Mouse (Mus musculus) WW6 (cell line): Measurements from ENCODE around the gene Recql5.

Source experiments
- DNase-seq: peaks from one replicate; pipeline ENCODE4 v3.0.0-alpha.2; 2013; ENCODE audit warnings: low read depth, low spot score

Gene Recql5

DNA sequence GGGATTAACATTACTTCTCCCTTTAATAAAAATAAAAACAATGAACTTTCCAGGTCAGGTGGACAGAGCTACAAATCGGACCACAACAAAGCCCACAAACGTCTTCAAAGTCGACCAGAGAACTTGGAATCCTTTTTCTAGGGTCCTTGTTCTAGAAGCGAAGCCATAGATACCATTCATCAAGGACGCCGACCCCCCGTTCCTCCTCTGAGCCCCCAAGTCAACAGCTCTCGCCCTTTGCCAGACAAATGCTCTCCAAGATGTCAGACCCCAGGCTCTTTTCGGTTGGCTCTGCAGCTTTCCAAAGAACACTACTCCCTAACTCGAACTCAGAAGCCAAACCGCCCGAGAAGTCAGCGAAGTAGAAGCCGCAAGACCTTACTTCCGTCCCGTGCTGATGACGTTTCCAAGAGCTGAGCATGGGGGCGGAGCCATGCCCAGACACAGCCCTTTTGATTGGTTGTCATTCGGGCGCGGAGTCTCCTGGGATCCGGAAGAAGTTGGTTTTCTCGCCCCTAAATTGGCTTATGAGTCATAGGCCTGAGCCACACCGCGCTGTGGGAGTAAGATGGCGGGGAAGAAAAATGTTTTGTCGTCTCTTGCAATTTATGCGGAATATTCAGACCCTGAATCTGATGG lies at the start of gene Recql5, which contains the start of gene Sap30bp:
TSS of gene Recql5 (minus strand) at position 370 of the 639 bp plus-strand sequence.
TSS of gene Sap30bp (plus strand) at position 175 of the 639 bp plus-strand sequence.
- DNase-seq = peak; percentile 99

DNA sequence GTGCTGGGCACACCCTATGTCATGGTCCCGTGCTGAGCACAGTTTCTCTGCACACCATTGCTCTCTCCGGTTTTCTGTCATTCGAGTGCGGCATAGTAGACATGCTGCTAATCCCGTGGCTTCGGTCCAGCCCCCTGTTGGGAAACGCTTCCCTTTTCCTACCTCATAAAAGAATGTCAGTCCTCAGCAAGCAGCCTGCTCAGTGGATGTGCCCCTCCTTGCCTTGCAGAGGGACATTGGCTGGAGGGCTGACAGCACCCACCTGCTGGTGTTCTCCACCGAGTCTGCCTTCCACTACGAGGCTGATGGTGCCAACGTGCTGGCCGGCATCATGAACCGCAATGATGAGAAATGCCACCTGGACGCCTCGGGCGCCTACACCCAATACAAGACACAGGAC lies 49.2 kb upstream of the Recql5 start:
- no peak for DNase-seq

DNA sequence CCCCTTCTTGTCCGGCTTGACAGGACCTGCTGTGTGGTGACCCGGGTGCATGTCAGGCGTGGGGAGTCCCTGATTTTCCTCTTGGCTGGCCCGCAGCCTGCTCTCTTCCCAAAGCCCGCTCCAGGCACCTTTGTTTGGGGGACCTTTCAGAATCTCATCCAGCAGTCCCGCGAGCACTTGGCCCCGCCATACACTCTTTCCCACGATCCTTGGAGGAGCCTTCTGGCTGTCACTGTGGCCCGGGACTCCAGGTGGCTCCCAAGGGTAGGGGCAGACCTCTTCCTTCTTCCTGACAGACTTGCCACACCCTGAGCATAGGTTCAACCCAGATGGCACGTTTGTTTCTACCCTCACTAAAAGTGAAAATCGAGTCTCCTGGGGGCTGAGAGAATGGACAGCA lies 42.3 kb upstream of the Recql5 start:
- no peak for DNase-seq

DNA sequence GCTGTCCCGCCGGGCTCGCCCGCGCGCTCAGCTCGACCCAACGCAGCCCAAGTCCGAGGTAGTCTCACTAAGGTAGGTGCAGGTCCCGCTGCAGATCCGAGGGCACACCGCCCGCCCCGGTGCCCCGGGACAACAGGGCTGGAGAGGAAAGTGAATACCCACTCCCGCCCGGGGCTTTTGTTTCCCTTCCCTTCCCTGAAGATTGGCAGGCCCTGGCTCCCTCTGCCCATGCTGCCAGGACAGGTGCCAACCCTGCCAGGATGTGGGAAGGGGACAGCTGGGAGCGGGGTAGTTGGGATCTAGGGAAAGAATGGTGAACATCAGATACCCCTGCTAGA lies 41.8 kb upstream of the Recql5 start:
- DNase-seq = no peak

DNA sequence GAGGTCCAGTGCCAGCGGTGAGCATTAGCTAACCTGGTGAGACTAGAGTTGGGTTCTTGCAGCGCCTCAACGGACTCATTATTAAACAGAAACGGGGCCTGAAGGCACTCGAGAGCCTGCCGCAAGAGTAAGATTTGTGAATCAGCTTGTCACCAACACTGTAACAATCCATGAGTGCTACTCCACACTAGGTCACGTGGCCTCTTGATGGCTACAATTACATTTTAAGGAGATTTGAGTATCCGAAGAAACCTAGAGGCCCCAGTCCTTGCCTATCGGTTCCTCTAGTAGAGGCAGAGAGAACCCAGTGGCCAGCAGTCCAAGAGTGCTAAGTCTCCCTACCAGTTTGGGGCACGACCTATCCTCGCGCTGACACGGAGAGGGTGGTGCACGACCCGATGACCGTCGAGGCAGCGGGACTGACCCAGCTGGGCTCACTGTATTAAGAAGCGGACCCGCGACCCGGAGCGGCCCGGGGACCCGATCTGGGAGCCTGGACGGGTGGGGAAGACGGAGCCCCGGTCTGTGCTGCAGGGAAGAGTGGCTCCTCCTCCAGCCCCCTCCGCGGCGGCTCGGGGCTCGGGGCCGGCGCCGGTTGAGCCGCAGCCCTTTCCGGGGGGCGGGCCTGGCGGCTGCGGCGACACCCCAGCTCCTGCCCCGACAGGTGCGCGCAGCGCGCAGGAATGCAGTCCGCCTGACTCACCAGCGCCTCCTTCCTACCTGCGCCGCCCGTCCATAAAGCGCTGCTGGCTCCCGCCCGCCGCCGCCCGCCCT lies 41.2 kb upstream of the Recql5 start, which contains the start of gene Itgb4:
TSS of gene Itgb4 (plus strand) at position 401 of the 774 bp plus-strand sequence.
- DNase-seq = no peak

DNA sequence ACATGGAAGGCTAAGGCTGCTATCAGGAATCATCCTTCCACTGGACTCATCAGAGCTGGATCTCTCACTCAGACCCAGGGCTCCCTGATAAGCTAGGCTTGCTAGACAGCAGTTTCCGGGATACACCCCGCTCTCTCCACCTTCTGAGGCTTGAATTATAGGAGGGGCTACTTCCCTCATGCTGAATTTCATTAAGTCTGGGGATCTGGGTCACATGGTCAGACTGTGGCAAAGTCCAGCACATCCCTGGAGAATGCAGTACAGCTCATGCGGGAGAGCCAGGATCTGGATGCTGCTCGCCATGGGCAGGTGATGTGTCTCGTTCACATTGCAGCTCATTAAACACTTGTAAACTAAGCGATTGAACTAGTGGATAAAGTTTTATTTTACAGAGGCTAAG lies 37.7 kb upstream of the Recql5 start:
- peak; percentile 57 for DNase-seq

DNA sequence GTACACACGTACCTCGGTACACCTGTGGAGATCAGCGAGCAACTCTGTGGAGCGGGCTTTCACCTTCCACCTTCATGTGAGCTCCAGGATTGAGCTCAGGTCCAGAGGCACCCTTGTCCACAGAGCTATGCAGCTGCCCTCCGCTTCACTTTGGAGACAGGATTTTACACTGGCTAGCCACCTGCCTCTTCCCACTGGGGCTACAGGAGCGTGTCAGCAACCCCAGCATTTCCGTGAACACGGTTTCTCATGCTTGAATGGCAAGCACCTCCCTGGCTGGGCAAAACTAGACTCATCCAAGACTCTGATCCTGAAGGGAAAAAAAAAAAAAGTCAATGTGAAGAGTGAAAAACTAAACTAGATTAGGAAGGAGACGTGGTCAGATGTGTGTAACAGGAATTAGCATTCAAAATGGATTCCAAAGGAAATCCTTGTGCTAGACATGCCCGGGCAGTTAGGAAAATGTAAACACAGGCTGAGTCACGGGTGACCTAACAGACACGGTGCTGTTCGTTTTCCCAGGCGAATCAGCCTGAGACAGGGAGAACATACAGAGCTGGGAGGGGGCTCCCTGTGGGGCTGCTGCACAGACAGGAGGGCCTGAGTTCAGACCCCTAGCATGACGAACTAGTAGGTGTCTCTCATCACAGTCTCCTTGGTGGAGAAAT lies 36.9 kb upstream of the Recql5 start:
- DNase-seq = no peak

DNA sequence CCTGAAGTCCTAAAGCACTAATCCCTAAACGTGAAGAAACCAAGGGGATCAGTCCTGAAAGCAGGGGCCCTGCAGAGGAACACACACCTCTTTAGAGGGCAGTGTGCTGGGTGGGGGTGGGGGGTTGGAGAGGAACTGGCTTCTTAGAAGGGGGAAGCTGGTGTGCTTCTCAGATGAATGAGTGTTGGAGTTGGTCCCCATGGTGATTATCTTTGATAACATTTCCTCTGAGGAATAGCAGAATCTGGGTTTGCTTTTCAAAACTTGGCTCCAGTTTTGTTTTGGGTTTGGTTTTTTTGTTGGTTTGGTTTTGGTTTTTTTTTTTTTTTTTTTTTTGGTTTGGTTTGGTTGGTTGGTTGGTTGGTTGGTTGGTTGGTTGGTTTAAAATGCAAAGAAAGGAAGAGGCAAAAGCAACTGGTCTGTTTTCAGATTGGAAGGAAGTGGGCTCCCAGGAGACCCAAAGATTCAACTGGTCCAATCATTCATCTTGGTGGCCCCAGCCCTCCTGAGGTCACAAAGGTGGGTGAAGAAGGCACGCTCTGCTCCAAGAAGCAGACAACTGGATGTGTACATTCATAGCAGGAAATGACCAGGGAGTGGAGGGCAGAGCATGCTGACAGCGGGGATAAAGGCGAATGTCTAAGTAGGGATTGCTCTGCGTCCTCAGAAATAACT lies 35.6 kb upstream of the Recql5 start:
- DNase-seq = no peak

DNA sequence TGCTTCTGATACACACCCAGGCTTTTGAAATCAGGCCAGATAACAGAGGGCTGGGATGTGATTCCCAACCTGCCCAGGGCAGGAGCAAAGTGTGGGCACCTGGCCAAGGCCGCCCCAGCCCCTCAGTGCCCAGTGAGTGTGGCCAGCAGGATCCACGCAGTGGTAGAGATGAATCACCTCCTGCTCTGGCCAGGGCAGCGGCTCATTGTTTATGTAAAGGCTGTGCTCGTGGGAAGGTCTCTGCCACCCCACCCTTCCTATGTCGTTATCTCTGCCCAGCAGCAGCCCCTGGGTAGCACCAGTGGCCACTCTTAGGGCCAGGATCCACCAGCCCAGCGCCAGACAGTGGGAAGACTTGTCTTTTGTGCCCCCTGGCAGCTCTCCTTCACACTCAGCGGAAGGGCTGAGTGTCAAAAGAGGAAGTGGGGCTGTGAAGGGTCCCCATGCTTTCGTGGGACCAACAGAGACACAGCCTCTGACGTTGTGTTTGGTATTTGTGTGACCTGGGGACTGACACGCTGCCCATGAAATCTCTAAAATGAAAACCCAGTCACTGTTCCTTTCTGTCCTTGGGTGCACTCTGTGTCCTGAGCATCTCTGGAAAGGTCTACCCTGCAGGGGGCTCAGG lies 31.8 kb upstream of the Recql5 start:
- DNase-seq = no peak

DNA sequence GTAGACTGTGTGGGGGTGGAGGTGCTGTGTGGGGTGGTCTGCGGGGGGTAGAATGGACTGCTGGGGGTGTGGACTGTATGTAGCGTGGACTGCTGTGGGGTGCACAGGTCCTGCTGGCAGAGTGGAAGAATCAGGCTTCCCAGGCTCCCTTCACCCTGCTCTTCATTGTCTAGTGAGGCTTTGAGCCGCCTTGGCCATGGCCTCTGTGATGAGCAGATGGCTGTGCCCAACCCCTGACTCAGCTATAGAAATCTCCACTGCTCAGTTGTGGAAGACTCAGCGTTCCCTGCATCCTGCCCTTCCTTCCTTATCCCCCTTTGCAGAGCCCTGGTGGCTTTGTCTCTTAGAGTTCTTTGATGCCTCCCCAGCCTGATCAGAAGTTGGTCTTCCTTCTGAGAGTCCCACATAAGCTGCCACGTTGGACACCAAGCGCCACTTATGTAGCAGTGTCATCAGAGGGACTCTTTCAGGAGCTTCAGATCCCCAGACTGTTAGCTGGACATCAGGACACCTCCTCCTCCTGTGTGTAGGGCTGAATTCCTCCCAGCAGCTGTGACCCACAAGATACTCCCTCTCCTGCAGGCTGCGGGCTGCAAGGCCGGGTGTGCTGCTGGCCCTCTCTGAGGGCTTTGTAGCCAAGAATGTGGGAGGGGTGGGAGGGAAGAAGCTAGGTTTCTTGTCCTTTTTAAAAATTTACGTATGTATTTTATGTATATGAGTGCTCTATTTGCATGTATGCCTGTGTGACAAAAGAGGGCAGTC lies 29.6 kb upstream of the Recql5 start:
- no peak for DNase-seq

DNA sequence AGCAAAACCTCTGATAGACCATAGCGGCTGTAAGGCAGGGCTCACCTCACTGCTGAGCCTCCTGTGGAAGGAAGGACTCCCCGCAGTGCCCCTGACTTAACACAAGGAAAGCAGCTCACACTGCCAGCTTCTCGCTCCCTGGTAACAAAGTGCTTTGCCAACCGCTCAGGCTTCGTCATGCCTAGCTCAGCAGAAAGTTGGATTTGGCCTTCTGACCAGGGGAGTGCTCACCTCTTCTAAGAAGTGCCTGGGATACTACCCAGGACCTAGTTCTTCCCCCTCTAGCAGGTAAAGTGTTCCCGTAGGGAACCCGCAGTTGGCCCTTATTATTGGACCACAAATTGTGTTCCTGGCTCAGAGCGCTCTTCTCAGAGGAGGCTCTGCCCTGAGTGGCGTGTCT lies 25.7 kb upstream of the Recql5 start:
- DNase-seq = no peak

DNA sequence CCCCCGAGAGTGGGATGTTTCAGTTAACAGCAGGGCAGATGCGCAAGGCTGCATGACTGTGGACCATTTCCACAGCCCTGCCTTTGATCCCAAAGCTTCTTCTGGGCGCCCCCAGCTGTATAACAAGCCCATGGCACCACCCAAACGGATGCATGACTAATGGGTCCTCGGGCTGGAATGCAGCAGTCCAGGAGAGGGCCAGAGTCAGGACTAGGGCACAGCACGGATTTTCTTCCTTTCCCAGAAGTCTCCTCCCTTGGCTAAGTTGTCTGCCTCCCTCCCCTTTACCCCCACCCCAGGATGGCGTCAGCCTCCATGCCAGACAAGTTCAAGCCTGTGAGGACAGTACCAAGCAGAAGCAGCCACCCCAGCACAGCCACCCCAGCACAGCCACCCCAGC lies 24.7 kb upstream of the Recql5 start:
- DNase-seq = no peak

DNA sequence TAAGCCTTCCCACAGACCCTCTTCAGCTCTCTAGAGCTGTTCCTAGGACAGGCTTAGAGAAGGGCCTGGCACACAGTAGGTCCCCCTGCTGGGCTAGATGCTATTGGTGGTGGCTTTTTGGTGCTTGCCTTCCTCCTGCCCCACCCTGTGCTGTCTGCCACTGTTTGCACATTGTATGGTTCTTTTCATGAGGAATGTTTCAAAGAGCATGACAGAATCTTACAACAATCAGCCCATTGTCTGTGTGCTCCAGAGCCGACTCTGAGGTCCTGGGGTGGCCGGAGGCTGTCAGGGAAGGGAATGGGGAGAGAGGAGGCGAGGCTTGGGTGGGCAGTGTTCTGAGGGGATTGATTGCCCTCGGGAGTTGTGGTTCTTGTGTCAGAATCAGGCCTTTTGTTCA lies 23.2 kb upstream of the Recql5 start:
- DNase-seq = no peak

DNA sequence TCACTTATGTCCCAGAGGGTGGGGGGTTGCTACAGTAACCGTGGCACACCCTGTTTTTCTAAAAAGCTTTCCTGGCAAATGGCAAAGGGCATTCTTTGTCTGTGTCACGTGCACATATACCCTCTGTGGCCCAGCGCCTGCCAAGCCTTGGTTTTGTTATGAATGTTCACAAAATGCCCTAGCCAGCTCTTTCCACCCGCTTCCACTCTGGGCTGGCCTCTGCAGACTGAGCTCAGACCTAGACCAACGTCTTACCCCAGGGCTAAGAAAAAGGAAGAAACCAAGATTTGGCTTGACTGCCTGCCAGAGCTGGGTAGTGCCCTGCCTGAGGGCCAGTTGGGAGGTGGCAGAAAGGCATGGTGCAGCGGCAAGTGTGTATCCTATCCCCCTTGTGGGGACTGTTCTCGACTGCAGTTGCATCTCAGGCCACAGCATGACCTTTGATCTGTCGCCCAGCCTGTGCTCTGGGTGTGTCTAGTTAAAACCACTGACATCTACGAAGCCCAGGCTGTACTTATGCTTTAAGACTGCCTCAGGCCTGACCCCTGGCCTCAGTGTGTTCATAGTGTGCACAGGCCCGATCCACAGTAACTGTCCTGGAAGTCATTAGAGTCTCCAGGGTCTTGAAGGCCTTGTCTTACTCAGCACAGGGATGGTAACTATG lies 22.1 kb upstream of the Recql5 start:
- no peak for DNase-seq

DNA sequence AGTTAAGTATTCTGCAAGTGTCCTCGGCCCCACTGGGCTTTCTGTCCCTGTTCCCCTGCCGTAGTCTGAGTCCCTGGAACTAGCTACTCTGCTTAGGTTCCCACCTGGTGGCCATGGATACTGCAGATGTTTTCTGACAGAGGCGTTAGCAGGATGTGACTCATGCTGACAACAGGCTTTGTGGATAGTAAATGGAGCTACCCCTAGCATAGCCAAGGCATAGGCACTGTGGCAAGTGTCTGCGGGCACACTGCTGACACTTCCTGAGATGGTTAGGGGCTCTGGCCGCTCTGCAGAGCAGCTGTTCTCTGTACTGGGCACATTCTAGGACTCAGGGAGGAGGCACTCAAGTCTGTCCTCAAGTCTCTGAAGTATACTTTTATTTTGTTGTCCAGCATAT lies 21.4 kb upstream of the Recql5 start:
- no peak for DNase-seq

DNA sequence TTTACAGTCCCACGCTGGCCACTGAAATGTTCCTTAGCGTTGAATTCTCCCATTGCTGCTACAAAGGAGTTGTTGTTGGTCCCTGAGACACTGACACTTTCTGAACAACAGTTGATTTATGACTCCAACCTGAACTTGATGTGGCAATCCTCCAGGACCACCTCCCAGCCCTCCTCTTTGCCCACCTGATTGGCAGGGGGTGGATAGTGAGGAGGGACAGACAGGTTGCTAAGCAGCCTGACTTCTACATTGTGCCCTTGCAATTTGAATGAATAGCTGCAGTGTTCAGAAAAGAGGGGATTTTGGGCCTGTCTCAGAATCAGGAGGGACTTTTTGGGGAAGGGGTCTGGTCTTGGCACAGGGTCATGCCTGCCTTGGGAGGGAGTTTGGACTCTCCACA lies 17.4 kb upstream of the Recql5 start:
- DNase-seq = no peak

DNA sequence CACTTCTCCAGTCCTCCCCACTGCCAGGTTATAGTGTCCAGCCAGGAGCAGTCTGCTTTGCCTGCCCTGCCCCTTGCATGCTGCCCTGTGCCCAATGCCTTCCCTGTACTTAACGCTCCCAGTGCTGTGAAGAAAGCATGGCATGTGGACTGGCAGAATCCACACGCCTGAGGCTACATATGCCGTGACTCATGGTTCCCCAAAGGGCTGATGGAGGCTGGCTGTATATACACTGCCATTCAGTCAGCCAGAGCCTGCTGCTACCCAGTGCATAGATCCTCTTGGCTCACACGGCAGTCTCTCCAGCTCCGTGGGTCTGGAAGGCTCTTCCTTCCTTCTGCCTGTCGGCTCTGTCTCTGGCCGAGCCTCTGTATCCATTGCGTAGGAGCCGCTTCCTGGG lies 15.0 kb upstream of the Recql5 start:
- no peak for DNase-seq

DNA sequence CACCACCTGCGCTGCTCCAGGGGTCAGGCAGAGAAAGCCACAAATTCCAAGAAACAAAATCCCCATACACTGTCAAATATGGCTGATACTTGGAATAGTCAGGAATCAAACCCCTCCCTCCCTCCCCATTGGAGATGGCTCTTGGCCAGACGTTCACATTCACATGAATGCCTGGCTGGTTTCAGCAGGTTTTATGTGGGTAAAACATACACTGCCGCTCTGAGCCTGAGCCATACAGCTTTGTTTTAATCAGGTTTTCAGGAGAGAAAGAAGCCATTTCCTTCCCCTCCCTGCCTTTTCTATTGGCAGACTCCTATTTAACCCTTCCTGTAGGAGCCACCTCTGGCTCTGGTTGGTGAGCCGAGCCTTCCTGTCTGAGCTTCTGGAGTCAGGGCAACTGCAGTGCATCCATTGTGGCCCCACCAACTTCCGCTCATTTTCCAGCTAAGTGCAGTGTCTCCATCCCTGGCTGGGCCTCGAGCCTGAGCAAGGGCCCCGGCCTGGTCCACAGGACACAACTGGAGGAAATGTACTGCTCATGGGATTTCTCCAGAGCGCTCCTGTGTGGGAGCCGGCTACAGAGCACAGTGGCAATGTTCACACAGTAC lies 13.0 kb upstream of the Recql5 start:
- DNase-seq = no peak

DNA sequence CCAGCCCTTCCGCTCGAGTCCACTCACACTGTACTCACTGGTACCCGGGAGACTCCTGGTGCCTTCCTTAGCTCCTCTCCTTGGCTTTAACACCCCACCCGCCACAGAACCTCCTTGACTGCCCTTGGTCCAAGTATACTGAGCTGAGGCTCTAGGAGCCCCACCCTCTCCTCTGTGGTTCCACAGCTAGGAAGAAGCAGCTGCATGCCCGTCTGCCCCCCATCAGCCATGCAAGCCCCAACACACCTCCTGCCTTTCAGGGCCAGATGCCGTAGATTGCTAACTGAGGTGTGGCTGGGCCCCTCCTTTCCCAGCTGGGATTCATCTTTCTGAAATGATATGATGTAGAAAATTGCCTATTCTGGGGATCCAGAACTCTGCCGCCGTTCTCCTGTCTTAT lies 12.0 kb upstream of the Recql5 start:
- peak; percentile 24 for DNase-seq

DNA sequence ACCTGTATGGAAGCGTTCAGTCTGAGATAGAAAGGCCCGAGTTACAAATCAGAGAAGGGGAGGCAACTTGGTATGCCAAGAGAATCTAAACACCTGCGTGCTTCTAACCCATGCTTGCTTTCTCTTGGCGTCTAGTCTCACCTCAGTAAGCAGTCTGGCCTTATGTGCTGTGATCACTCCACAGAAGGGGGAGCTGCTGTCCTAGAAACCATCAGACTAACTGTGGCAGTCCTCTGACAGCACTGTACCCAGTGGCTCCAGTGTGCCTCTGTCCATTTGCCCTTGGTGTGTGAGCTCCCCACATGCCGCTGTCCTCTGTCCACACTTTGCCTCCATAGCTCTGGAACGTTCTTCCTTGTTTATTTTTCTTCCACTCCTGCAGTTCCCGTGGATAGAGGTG lies 8.7 kb upstream of the Recql5 start:
- DNase-seq = no peak
